Mouse (Mus musculus) ovary, postnatal 14 days (tissue): ENCODE data around the gene Aipl1.

Experiments
- DNase-seq: peaks from one replicate; pipeline ENCODE4 v3.0.0; 2022; ENCODE audit warnings: low spot score

Aipl1 gene

DNA sequence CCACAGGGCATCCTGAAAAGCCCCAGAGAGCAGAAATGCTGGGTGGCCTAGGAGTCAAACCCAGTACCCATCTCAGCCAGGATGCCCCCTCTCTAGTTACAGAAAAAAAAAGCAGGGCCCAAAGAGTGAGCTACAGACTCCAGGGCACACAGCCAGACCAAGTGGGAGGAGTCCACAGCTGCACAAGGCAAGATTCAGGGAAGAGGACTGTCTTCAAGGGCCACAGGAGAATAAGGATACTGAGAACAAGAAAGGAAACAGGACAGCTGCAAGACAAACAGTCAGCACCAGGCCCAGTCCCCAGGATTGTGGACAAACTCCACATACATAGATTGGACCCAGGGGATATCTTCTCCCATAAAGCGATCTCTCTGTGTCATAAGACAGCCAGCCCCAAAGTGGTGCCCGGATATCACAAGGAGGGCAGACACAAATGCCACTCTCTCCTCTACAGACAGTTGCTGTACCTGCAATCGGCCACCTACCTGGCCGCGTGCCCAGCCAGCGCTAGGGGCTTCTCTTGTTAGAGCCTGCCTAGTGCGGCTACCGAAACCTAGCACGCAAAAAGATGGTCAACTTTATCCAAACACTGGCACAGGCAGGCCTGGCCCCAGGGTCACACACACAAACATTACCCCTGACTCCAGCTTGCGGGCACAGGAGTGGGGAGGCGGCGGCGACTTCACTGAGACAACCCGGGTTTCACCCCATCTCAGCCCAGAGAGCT, 13.0 kb upstream of the Aipl1 start:
- DNase-seq, result no peak

DNA sequence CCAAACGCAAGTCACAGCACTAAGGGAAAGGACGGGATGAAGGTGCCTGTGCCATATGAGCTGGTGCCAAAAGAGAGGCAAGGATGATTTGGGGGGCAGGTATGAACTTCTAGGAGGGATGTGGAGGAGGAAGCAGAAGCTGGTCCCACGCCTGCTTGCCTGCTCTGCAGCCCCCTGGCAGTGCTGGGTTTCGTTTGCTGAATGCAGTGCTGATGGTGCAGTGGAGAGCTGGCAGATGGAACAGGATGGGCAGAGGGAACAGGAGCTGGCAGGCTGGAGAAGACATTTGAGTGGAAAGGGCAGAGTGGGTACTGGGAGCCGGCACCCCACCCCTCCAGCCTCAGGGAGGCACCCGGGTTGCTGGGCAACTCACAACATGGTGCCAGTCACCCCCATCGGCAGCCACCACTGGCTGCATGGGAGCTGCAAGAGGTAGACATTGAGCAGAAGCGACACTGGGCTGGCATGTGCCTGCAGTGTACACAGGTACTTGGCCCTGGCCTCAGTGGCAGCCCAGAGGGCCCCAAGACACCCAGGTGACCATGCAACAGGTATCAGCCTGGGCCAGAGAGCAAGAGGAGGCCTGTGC, 12.0 kb upstream of the Aipl1 start:
- no peak for DNase-seq

DNA sequence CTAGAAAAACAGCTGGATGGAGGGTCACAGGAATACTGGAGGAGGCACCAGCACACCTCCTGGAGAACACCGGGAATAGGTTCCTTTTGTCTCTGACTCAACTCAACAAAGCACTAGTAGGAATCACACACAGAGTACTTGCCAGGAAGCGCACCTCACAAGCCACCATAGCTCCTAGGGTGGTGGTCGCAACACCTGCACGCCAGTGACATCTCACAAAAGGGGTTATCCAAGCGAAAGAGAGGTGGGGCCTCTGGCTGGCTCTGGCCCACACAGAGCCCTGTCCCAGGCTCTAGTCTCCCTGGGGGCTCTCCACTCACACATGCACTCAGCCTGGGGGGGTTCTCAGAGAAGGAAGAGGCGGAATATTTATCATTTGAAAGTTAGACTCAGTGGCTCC, 11.4 kb upstream of the Aipl1 start:
- no peak for DNase-seq

DNA sequence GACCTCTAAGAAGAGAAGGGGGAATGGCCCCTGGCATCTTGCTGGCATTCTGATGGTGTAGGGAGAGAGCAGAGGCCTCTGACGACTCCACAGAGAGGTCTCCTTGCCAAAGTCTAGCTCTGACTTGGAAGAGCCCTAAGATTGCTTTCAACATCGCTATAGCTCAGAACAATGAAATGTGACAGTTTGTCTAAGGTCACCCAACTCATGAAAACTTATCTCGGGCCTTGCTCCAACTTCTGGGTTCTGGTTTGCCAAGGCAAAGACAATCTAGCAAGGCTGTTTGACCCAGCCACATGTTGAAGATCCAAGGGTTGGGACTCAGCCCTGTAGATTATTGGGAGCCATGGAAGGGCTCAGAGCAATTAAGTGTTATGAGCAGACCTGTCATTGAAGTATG, 6.9 kb upstream of the Aipl1 start:
- DNase-seq, result no peak

DNA sequence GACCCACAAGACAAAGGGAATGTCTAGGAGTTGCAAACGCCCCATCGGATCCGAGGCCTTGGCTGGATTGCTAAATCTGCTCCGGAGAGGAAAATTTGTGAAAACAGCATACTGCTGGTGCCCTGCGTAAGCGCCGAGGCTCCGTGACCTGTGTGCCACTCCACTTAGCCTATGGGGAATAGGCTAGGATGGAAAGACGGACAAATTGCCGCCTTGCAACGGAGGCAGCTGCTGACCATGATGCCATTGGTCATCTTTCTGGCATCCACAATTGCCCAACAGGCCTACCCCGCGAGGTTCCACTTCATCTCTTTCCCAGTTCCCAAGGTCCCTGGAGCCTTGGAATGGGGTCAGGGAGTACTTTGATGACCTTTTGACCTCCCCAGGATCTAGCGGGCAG, 5.3 kb upstream of the Aipl1 start:
- DNase-seq, result no peak

DNA sequence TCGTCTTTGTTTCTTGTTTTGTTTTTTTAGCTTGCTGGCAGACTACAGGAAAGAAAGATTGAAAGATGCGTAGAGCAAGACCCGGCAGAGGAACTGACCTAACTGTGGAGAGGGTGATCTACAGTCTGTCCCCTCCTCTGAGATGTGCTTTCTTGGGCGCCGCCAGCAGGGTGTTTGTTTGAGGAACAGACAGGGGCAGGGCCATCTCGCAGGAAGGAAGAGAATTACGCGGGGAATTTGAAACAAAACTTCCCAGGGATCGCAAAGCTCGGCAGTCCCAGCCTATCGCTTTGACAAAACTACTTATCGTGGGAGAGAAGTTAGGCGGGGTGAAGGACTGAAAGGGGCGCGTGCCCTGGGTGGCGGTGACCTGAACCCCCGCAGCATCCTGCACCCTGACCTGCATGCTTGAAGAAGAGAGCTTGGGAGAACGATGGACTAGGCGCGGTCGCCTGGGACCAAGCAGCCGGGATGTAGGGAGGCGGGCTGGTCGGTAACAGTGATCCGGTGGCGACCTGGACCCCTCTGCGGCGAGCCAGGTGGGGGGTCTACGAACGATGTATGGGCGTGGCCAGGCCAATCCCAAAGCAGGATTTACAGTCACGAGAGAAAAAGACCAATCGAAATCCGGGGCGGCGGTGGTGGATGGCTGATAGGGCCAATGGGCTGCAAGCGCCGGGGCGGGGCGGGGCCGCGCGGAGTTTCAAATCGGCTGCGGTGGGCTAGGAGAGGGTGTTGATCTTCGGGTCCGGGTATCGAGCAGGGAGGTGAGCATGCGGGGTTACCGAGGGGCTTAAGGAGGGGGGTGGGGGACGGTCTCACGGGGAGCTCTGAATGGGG, 4.7 kb upstream of the Aipl1 start, which contains the start of gene Pimreg:
TSS of gene Pimreg (plus strand) at position 265 of the 840 bp plus-strand sequence.
- DNase-seq, result peak; percentile 71

DNA sequence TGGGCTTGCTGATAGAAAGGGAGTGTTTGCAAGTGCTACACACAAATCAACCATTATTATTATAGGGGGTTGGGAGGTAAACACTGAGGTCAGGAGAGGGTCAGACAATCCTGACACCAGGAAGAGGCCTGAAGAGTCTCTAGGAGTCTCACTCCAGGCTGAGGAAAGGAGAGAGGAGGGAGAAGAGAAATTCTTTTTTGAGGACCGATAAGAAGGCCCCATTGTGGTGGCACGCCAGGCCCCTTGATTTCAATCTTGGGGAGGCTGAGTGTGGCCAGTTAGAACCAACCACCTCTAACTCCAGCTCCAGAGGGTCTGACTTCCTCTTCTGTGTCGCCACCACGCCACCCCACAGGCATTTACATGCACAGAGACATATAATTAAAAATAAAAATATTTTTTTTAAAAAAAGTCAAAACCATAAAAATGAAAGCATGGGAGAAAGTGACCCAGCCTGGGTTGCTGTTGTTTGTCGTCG, 4.0 kb upstream of the Aipl1 start:
- DNase-seq, result no peak

DNA sequence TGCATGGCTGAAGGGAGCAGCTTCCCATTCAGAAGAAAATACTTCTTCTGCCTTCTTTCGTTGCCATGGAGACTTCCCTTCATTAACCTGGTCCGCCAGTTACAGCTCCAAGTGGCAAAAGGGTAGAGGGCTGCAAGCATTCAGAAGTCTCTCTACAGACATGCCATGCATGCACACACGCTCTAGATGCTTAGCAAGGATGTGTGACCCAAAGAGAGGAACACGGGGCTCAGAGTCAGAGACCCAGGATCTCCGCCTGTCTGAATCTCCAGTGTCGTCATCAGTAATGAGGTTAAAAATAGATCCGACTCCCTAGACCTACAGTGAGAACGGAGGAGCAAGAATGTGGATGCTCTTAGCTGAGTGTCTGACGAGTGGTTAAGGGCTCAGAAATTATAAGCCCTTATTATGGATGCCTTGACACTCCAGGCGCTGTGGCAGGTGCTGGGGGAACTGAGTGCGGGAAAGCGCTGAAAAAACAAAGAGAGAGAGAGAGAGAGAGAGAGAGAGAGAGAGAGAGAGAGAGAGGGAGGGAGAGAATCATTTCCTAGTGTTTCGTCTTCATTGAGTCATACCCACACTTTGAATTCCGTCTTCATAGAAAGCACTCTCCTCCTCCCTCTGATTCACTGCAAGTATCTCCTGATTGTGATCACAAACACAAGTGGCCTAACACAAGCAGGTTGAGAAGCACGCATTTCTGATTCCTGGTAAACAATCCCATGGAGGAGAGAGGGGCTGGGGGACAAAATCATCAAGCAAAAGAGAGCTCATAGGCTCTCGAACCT, 2.5 kb upstream of the Aipl1 start:
- DNase-seq, result no peak

DNA sequence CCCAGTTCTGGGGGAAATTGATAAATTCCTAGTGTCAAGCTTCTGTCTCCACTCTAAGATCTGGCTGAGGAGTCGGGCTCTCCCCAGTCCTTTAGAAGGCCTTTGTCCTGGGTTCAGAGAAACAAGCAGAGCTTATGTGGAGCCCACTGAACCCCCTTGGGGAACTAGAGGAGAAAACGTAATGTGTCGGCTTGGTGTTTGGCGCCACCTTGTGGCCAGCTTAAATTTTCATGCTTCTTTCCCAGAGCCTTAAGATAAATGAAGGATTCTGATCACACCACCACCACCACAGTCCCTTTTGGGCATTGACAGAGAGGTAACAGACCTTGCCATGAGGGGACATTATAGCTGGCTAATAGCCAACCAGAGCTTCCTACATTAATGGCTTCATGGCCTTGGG, 687 bp upstream of the Aipl1 start:
- peak; percentile 63 for DNase-seq

DNA sequence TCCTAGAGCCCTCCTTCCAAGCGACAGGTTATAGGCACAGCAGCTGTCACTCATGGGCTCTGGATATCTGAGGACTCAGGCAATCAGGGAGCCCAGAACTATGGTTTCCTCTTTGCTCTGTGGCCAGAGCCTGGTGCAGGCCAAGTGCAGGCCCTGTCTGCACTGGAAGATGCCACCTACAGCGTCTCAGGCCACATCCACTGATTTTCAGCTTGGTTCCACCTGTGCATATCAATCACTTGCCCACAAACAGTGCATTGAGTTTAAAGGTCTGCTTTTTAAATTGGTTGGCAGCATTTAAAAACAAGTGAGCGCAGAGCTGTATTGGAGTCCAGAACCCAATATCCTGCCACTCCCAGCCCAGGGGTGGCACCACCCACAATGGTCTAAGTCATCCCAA, 4.7 kb downstream of the Aipl1 start:
- no peak for DNase-seq

DNA sequence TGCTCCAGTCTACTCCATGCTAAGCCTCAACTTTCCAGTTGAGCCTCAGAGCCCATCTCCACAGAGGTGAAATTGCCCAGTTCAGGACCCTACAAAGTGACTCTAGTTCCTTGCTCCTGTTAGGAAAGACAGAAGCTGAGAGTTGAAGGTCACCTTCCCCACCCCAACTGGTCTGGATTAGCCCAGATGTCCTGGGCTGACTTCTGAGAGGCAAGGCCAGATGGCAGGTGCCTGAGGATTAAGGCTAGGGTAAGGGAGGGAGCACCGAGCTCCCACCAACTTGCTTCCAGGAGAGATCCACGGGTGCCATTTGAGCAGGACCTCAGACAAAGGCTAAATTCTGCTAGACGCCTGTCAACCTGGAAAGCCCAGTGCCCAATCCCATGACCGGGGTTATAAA, 5.2 kb downstream of the Aipl1 start:
- no peak for DNase-seq

DNA sequence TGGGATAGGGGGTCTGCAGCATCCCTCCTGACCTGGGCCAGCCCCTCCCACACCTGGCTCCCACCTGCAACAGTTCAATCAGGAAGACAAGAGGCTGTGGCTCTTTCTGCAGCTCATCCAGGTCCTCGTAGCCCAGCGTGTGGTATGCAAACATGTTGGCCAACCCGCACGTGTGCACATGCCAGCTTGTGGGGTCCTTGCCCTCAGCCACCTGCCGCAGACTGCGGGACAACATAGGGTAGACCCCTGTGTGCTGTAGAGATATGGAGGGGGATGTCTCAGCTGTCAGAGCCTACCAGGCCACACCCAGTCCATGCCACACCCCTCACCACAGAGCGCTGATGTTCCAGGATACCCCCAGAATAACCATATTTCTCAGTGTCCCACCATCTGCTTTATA, 6.0 kb downstream of the Aipl1 start:
- DNase-seq, result no peak

DNA sequence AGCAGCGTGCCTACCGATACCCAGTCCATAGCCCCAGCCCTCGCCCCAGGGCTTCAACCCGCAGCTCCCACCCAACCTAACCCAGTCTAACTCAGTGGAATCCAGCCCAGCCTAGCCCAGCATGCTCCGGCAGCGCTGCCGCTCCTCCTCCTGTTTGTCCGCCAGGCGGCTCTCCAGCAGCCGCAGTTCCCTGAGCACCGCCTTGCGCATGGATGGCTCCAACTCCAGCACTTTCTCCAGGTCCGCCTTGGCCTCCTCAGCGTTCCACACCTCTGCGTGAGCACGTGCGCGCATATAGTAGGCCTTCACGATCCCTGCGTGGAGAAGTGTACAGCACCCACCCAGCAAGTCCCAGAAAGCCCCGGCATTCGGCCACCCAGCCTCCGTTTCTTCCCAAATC, 8.2 kb downstream of the Aipl1 start:
- DNase-seq, result no peak

DNA sequence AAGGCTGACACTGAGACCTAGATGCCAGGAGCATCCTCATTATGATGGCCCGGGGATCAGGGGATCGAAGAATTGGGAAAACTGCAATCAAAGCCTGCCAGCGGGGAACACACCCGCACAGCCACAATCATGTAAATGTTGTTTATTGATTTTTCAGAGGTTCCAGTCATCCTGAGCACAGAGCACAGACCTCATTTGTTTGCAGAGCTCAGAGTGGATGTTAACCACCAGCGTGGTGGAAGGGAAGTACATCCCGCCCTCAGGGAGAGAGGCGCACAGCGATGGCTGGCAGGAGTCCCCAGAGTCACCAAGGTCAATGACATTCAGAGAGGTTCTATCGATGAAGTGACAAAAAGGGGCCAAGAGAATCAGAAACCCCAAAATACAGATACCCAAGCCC, 9.5 kb downstream of the Aipl1 start:
- DNase-seq, result no peak

DNA sequence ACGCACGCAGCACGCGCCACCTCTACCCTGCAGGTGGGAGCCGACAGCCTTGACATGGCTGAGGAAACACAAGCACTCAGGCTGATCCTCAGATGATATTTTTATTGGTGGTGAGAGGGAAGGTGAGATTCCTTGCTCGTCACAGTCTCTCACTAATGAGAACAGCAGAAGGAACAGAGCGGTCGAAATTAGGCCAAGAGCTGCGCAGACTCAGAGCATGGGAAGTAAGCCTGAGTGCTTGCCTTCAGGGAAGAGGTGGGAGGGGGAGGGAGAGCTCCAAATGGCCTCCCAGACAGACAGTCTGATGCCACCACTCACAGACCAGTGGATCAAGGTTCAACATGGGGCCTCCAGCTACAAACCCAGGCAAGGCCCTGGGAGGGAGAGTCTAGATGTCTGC, 10.8 kb downstream of the Aipl1 start:
- no peak for DNase-seq

DNA sequence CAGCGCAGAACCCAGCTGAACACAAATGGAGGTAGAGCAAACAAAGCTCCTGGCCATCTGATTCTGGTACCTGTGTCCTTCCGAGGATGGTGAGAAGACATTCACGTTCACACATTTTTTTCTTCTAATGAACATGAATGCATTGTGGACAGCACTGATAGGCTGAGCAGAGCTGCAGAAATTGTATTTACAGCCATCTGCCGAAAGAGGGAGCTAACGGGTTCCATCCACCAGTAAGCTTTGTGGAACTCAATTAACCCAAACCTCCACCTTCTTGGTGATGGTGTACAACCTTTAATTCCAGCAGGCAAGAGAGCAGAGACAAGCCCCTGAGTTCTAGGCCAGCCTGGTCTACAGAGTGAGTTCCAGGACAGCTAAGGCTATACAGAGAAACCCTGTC, 11.5 kb downstream of the Aipl1 start:
- no peak for DNase-seq

DNA sequence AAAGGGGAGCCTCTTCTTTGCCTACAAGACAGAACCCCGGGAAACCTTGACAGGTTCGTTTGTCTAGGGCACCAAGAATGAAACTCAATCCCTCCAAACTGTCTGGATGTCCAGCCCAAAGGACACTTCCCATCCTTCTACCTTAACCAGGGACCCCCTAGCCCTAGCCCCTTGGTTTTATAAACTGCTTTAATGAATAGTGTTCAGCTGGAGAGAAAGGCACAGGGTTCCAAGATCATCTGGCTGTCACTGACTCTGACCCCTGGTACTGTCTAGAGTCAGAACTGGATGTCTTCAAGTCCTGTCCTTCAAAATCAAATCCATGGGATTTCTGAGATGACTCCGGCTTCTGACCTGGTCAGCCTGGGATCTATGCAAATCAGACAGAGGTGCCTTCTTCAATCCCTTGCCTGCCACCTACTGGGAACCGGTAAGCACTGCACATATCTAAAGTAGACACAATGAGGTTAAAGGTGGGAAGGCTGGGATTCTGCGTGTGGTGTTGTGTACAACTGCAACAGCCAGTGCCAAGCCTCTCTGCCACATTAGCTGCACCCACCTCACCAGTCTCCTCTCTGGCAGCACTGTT, 13.0 kb downstream of the Aipl1 start:
- no peak for DNase-seq

DNA sequence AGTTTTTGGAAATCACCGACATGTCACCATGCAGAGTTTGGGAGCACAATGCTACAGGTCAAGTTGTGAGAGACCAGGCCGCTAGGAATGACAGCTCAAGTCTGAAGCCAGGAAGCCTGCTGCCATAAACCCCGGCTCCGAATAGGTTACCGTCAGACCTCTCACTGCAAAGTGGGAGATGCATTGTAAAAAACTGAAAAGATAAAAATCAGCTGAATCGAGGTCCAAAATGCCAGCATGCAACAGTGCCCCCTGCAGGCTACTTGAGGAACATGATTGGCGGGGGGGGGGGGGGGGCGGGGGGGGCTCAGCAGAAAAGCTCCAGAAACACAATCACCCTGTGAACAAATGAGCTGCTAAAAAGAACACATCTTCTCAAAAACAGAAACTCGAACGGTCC, 13.7 kb downstream of the Aipl1 start:
- DNase-seq, result no peak

DNA sequence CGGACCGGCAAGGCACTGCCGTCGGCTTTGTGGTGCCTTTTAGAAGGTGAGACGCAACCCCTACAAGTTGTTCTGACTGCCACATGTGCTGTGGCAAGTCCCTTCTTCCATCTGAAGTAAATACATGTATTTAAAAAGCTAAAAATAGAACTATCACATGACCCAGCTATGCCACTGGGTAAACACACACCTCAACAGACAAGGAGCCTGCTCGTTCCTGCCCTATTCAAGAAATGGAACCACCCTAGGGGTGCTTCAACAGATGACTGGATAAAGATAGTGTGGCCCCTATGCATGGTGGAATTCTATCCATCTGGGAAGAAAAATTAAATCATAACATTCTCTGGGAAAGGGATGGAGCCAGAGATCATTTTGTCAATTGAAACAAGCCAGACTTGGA, 14.5 kb downstream of the Aipl1 start:
- no peak for DNase-seq

DNA sequence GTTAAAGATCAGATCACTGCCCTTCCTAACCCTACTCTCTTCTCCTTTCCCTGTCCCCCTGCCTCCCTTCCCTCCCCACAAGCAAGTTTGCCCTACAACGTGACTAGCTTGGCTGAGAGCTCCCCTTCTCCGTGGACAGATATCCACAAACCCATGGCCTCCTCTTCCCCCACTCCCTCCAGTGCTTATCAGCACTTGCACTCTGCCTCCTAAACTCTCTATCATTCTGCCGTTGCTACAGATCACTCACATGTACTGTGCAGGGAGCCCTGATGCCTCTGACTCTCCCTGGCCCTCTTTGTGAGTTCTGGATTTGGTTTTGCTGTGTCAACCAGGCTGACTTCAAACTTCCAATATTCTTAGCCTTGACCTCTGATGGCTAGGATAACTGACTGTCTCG, 16.3 kb downstream of the Aipl1 start:
- no peak for DNase-seq

DNA sequence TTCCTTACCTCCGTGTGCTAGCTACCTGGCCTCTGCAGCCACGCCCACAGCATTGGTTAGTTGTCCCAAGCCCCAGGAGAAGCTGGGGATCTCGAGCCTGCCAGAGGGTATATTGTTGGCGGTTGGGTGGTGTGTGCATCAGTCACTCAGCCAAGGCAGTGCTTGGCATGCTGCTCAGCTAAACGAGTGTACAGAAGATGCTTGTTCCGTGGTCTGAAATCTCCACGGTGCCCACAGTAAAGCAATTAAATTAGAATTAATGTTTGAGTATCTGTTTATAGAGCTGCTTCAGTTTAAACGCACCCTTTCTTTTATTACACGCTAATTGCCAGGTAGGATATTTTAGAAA, 20.1 kb downstream of the Aipl1 start:
- no peak for DNase-seq
